Mouse (Mus musculus) embryonic facial prominence, embryonic 14.5 days (tissue): ENCODE data around the gene Fbxo6. TPM values are rescaled to one million over a fixed set of nuclear protein-coding genes. Genes with fewer than 3 reads are reported as not detected.

Experiments
- ATAC-seq: fragments of 200-750 bp; cut with Nextera tagmentation; 2 replicates; pipeline ENCODE4 v1.8.0; 2017; ENCODE audit warnings: low read depth, moderate number of reproducible peaks, moderate TSS enrichment
- DNase-seq: peaks from one replicate; pipeline ENCODE4 v3.0.0-alpha.2; 2015; ENCODE audit warnings: low spot score
- H3K27ac ChIP-seq: fragments of 300-500 bp; sonication (generic); replicated peaks from 2 replicates; pipeline ENCODE4 v1.5.1; 2014; ENCODE audit warnings: low read depth, mild to moderate bottlenecking, low read length, moderate library complexity
- H3K27me3 ChIP-seq: fragments of 300-500 bp; sonication (generic); replicated peaks from 2 replicates; pipeline ENCODE4 v1.6.1; 2014; ENCODE audit warnings: low read length; ENCODE audit not compliant: control insufficient read depth, insufficient read depth
- H3K36me3 ChIP-seq: fragments of 300-500 bp; sonication (generic); 2 replicates; pipeline ENCODE4 v1.6.1; 2014; ENCODE audit warnings: low read length, mixed read lengths; ENCODE audit not compliant: control insufficient read depth, insufficient read depth
- H3K4me1 ChIP-seq: fragments of 300-500 bp; sonication (generic); 2 replicates; pipeline ENCODE4 v1.6.1; 2014; ENCODE audit warnings: antibody characterized with exemption, low read length; ENCODE audit not compliant: control insufficient read depth, insufficient read depth
- H3K4me2 ChIP-seq: fragments of 300-500 bp; sonication (generic); 2 replicates; pipeline ENCODE4 v1.6.1; 2014; ENCODE audit warnings: low read depth, mild to moderate bottlenecking, low read length, moderate library complexity, mixed read lengths
- H3K4me3 ChIP-seq: fragments of 300-500 bp; sonication (generic); 2 replicates; pipeline ENCODE4 v1.5.1; 2014; ENCODE audit warnings: low read depth, mild to moderate bottlenecking, low read length
- H3K9ac ChIP-seq: fragments of 300-500 bp; sonication (generic); 2 replicates; pipeline ENCODE4 v1.6.1; 2014; ENCODE audit warnings: low read depth, mild to moderate bottlenecking, low read length, moderate library complexity, mixed read lengths
- H3K9me3 ChIP-seq: fragments of 300-500 bp; sonication (generic); 2 replicates; pipeline ENCODE4 v1.6.1; 2016; ENCODE audit warnings: low read length; ENCODE audit not compliant: control insufficient read depth
- WGBS: fragments of 180-500 bp; shearing (Covaris S2); extraction: QIAGEN DNeasy Blood & Tissue Kit; methylation state at CpG from one replicate; pipeline ENCODE4 v1.1.7; 2014; 5-methylcytosine and 5-hydroxymethylcytosine counted together
- microRNA-seq: library from miRNA; unstranded; fragments of <30 nt; microRNA quantifications from one replicate; pipeline ENCODE4, GENCODE M21; 2016; ENCODE audit warnings: borderline number of aligned reads
- polyA plus RNA-seq: library from polyadenylated mRNA; unstranded; fragments of >200 nt; fragmentation: Nextera tagmentation; extraction: Ambion mirVana; gene quantifications from 2 replicates; pipeline ENCODE4 v1.2.1, GENCODE M21; 2014

The Fbxo6 gene
- polyA plus RNA-seq, 1 experiment from 2014 or later: 13.8 TPM

DNA sequence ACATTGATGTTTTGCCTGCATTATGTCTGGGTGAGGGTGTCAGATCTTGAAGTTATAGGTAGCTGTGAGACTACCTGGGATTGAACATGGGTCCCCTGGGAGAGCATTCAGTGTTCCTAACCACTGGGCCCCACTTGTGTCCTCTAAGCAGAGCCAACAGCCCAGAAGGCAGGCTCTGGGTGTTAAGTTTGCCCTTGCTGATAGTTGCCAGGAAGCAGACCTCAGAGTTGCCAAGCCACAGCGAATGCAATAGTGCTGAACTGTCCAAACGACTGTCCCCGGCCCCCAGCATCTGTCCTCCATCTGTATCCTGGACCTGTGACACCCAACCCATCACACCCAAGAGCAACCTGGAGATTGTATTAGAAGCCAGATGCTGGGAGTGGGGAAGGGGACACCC lies 53.3 kb downstream of the Fbxo6 start:
- Histone ChIP-seq H3K9ac (no peak overlapping the region), H3K36me3 (no peaks in the 10 kb centered on the region), H3K9me3 (no peaks in the 10 kb centered on the region), H3K27ac (no peak overlapping the region), H3K4me2 (no peak overlapping the region), H3K4me3 (no peak overlapping the region), H3K4me1 (no peaks in the 10 kb centered on the region), H3K27me3 (no peaks in the 10 kb centered on the region)
- ATAC-seq (no peak), DNase-seq (no peak)
- WGBS: 70% methylated on average over 3 of the region's 3 CpGs

GRCm38 (mm10) chr4:148097936-148098335 lies 54.0 kb downstream of the Fbxo6 start:
- ATAC-seq (no peak), DNase-seq (no peak)
- H3K9me3 ChIP-seq: no peaks in the 10 kb centered on the region
- H3K36me3 ChIP-seq: no peaks in the 10 kb centered on the region
- no peaks in the 10 kb centered on the region for H3K4me1 ChIP-seq
- H3K27me3 ChIP-seq: no peaks in the 10 kb centered on the region
- no peak overlapping the region for H3K27ac ChIP-seq
- 95% methylated on average over 2 of the region's 2 CpGs for WGBS
- H3K9ac ChIP-seq: no peak overlapping the region
- no peak overlapping the region for H3K4me2 ChIP-seq
- no peak overlapping the region for H3K4me3 ChIP-seq

Small RNA genes within 50 kb of the gene (microRNA-seq; reads per million reads assigned to microRNA genes)
- gene Mir7022: not detected

Other genes starting within 250 kb of the Fbxo6 start
- gene Mfn2, start 247.4 kb downstream of the Fbxo6 start, polyA plus RNA-seq: 37.0 and 37.5 TPM in 2 replicates
- gene Plod1, start 215.4 kb downstream of the Fbxo6 start, polyA plus RNA-seq: 83.8 and 102 TPM in 2 replicates
- gene 2510039O18Rik, start 211.2 kb downstream of the Fbxo6 start, polyA plus RNA-seq: 23.0 and 23.4 TPM in 2 replicates
- 0.28 TPM in 1 of 2 replicates, not detected in the other for gene Nppb, start 166.4 kb downstream of the Fbxo6 start, polyA plus RNA-seq
- not detected in 2 replicates for gene Nppa, start 151.4 kb downstream of the Fbxo6 start, polyA plus RNA-seq
- 7.4 and 7.8 TPM in 2 replicates for gene Clcn6, start 113.3 kb downstream of the Fbxo6 start, polyA plus RNA-seq
- 20.3 and 21.4 TPM in 2 replicates for gene Mthfr, start 113.1 kb downstream of the Fbxo6 start, polyA plus RNA-seq
- gene Agtrap, start 64.1 kb downstream of the Fbxo6 start, polyA plus RNA-seq: 15.9 and 16.2 TPM in 2 replicates
- gene Mad2l2, start 21.8 kb downstream of the Fbxo6 start, polyA plus RNA-seq: 51.1 and 59.8 TPM in 2 replicates
- 0.56 and 0.67 TPM in 2 replicates for gene Draxin, start 21.4 kb downstream of the Fbxo6 start, polyA plus RNA-seq
- gene Fbxo44, start 8.3 kb upstream of the Fbxo6 start, polyA plus RNA-seq: 7.7 and 9.6 TPM in 2 replicates
- 5.4 and 7.9 TPM in 2 replicates for gene Fbxo2, start 8.5 kb upstream of the Fbxo6 start, polyA plus RNA-seq
- gene Disp3, start 135.8 kb upstream of the Fbxo6 start, polyA plus RNA-seq: 0.15 and 0.56 TPM in 2 replicates